Mouse (Mus musculus): ENCODE data around the gene Btg1-ps2. TPM values are rescaled to one million over a fixed set of nuclear protein-coding genes. Genes with fewer than 3 reads are reported as not detected.
A peak's percentile ranks its signal among the peaks of the same experiment; 100 is the strongest.
"Not testable (repeated sequence)": the region's sequence is repeated elsewhere in the genome, so short reads cannot be mapped to it uniquely, and the experiment has no call there.

The Btg1-ps2 gene
- not detected in 2 replicates for polyA plus RNA-seq (2015; fragmentation: Nextera tagmentation; extraction: Ambion mirVana)

GRCm38 (mm10) chrX:38043014-38043413, at the start of gene Btg1-ps2:
Btg1-ps2 (minus strand) TSS chrX:38043114.
- not testable (repeated sequence) for H3K36me3 ChIP-seq; H3K4me3 ChIP-seq; H3K9ac ChIP-seq; H3K9me3 ChIP-seq; H3K27me3 ChIP-seq; H3K4me2 ChIP-seq (replicated peaks); ATAC-seq (ENCODE audit: low FRiP score, low read depth); H3K4me1 ChIP-seq; H3K27ac ChIP-seq

GRCm38 (mm10) chrX:38085041-38085440, 42.1 kb upstream of the Btg1-ps2 start, which contains the start of gene Rhox11:
Rhox11 (minus strand) TSS chrX:38085141.
- Histone ChIP-seq H3K9ac (no peak within 1 kb of the TSS), H3K4me1 (no peaks in the 10 kb centered on the region), H3K27me3 (no peaks in the 10 kb centered on the region), H3K4me2 (replicated peaks) (0 out of 2 replicates have a peak within 1 kb of the TSS, but pooled peaks have one; percentile 11), H3K36me3 (no peaks in the 10 kb centered on the region), H3K9me3 (no peaks in the 10 kb centered on the region), H3K4me3 (no peak within 1 kb of the TSS), H3K27ac (no peak within 1 kb of the TSS)
- 83% methylated on average over 9 of the region's 9 CpGs for WGBS
- ATAC-seq (ENCODE audit: low FRiP score, low read depth) = no peak

- no peaks in the 10 kb centered on the region for H3K4me1 ChIP-seq
- H3K9ac ChIP-seq = no peak overlapping the region
- no peaks in the 10 kb centered on the region for H3K36me3 ChIP-seq
- no peaks in the 10 kb centered on the region for H3K27me3 ChIP-seq
- no peak for ATAC-seq (ENCODE audit: low FRiP score, low read depth)
- no peak overlapping the region for H3K4me3 ChIP-seq
- 18% methylated on average over 12 of the region's 12 CpGs for WGBS
- H3K27ac ChIP-seq = no peak overlapping the region
- H3K9me3 ChIP-seq = no peaks in the 10 kb centered on the region
- 0 out of 2 replicates have a peak overlapping the region, but pooled peaks have one; percentile 11 for H3K4me2 ChIP-seq (replicated peaks)
These were observed 41.3 kb upstream of the Btg1-ps2 start for GRCm38 (mm10) chrX:38084226-38084625.

- Histone ChIP-seq H3K4me2 (replicated peaks) (no peak within 1 kb of the TSS), H3K36me3 (no peaks in the 10 kb centered on the region), H3K27ac (no peak within 1 kb of the TSS), H3K9ac (no peak within 1 kb of the TSS), H3K4me1 (no peaks in the 10 kb centered on the region), H3K9me3 (no peaks in the 10 kb centered on the region), H3K27me3 (no peaks in the 10 kb centered on the region), H3K4me3 (no peak within 1 kb of the TSS)
- 86% methylated on average over 11 of the region's 11 CpGs for WGBS
- ATAC-seq (ENCODE audit: low FRiP score, low read depth) = no peak
These were observed 23.3 kb upstream of the Btg1-ps2 start, which contains the start of gene Rhox10 for GRCm38 (mm10) chrX:38066175-38066574. Rhox10 (plus strand) TSS chrX:38066475.

GRCm38 (mm10) chrX:38061544-38061943, 18.6 kb upstream of the Btg1-ps2 start:
- Histone ChIP-seq H3K9me3 (no peaks in the 10 kb centered on the region), H3K9ac (no peak overlapping the region), H3K27ac (no peak overlapping the region), H3K4me3 (no peak overlapping the region), H3K4me1 (no peaks in the 10 kb centered on the region), H3K27me3 (no peaks in the 10 kb centered on the region), H3K36me3 (no peaks in the 10 kb centered on the region), H3K4me2 (replicated peaks) (no peak overlapping the region)
- no peak for ATAC-seq (ENCODE audit: low FRiP score, low read depth)
- 0% methylated on average over 1 of the region's 1 CpGs for WGBS

GRCm38 (mm10) chrX:38039666-38040065, 3.2 kb downstream of the Btg1-ps2 start:
- no peaks in the 10 kb centered on the region for H3K4me1 ChIP-seq
- no peaks in the 10 kb centered on the region for H3K36me3 ChIP-seq
- 95% methylated on average over 5 of the region's 5 CpGs for WGBS
- no peak overlapping the region for H3K4me3 ChIP-seq
- no peak for ATAC-seq (ENCODE audit: low FRiP score, low read depth)
- H3K9ac ChIP-seq = no peak overlapping the region
- no peaks in the 10 kb centered on the region for H3K9me3 ChIP-seq
- H3K27me3 ChIP-seq = no peaks in the 10 kb centered on the region
- H3K27ac ChIP-seq = no peak overlapping the region
- no peak overlapping the region for H3K4me2 ChIP-seq (replicated peaks)

GRCm38 (mm10) chrX:38033841-38034240, 9.1 kb downstream of the Btg1-ps2 start:
- H3K27ac ChIP-seq = no peak overlapping the region
- H3K4me2 ChIP-seq (replicated peaks) = no peak overlapping the region
- WGBS = 56% methylated on average over 2 of the region's 2 CpGs
- H3K27me3 ChIP-seq = no peaks in the 10 kb centered on the region
- no peaks in the 10 kb centered on the region for H3K4me1 ChIP-seq
- H3K9ac ChIP-seq = no peak overlapping the region
- H3K36me3 ChIP-seq = no peaks in the 10 kb centered on the region
- no peaks in the 10 kb centered on the region for H3K9me3 ChIP-seq
- H3K4me3 ChIP-seq = no peak overlapping the region
- no peak for ATAC-seq (ENCODE audit: low FRiP score, low read depth)

- H3K9ac ChIP-seq; H3K4me2 ChIP-seq (replicated peaks); H3K4me1 ChIP-seq; H3K9me3 ChIP-seq; H3K27me3 ChIP-seq; ATAC-seq (ENCODE audit: low FRiP score, low read depth); H3K36me3 ChIP-seq; H3K4me3 ChIP-seq; H3K27ac ChIP-seq: not testable (repeated sequence)
These were observed 24.3 kb downstream of the Btg1-ps2 start, which contains the start of gene Btg1-ps1 for GRCm38 (mm10) chrX:38018597-38018996. Btg1-ps1 (minus strand) TSS chrX:38018815.

GRCm38 (mm10) chrX:38008756-38009155, 34.2 kb downstream of the Btg1-ps2 start:
- ATAC-seq (ENCODE audit: low FRiP score, low read depth) = no peak

More at GRCm38 (mm10) chrX:38008756-38009155, 34.2 kb downstream of the Btg1-ps2 start:
- H3K27ac ChIP-seq = no peak overlapping the region
- H3K36me3 ChIP-seq = no peaks in the 10 kb centered on the region
- H3K4me3 ChIP-seq = no peak overlapping the region
- no peaks in the 10 kb centered on the region for H3K4me1 ChIP-seq
- H3K4me2 ChIP-seq (replicated peaks) = no peak overlapping the region
- no peaks in the 10 kb centered on the region for H3K27me3 ChIP-seq
- no peak overlapping the region for H3K9ac ChIP-seq
- 66% methylated on average over 2 of the region's 2 CpGs for WGBS
- no peaks in the 10 kb centered on the region for H3K9me3 ChIP-seq

Other genes with a start within 250 kb of the Btg1-ps2 start
- 0.89 and 0.94 TPM in 2 replicates for gene Rhox5, start 238.3 kb downstream of the Btg1-ps2 start, polyA plus RNA-seq (2015; fragmentation: Nextera tagmentation; extraction: Ambion mirVana)
- gene Rhox6, start 216.2 kb downstream of the Btg1-ps2 start, polyA plus RNA-seq (2015; fragmentation: Nextera tagmentation; extraction: Ambion mirVana) = not detected in 2 replicates
- not detected in 2 replicates for gene Rhox7a, start 211.4 kb downstream of the Btg1-ps2 start, polyA plus RNA-seq (2015; fragmentation: Nextera tagmentation; extraction: Ambion mirVana)
- not detected in 2 replicates for gene Rhox8, start 164.2 kb downstream of the Btg1-ps2 start, polyA plus RNA-seq (2015; fragmentation: Nextera tagmentation; extraction: Ambion mirVana)
- gene Rhox7b, start 145.9 kb downstream of the Btg1-ps2 start, polyA plus RNA-seq (2015; fragmentation: Nextera tagmentation; extraction: Ambion mirVana) = not detected in 2 replicates
- gene Rhox9, start 141.3 kb downstream of the Btg1-ps2 start, polyA plus RNA-seq (2015; fragmentation: Nextera tagmentation; extraction: Ambion mirVana) = not detected in 2 replicates
- gene Btg1-ps1, start 24.3 kb downstream of the Btg1-ps2 start, polyA plus RNA-seq (2015; fragmentation: Nextera tagmentation; extraction: Ambion mirVana) = not detected in 2 replicates
- gene Rhox10, start 23.4 kb upstream of the Btg1-ps2 start, polyA plus RNA-seq (2015; fragmentation: Nextera tagmentation; extraction: Ambion mirVana) = not detected in 2 replicates
- not detected in 2 replicates for gene Rhox11, start 42.0 kb upstream of the Btg1-ps2 start, polyA plus RNA-seq (2015; fragmentation: Nextera tagmentation; extraction: Ambion mirVana)
- gene Rhox12, start 67.8 kb upstream of the Btg1-ps2 start, polyA plus RNA-seq (2015; fragmentation: Nextera tagmentation; extraction: Ambion mirVana) = not detected in 2 replicates
- gene Rhox13, start 78.1 kb upstream of the Btg1-ps2 start, polyA plus RNA-seq (2015; fragmentation: Nextera tagmentation; extraction: Ambion mirVana) = not detected in 2 replicates
- 3.5 and 3.6 TPM in 2 replicates for gene Zbtb33, start 146.7 kb upstream of the Btg1-ps2 start, polyA plus RNA-seq (2015; fragmentation: Nextera tagmentation; extraction: Ambion mirVana)
- gene Tmem255a, start 209.3 kb upstream of the Btg1-ps2 start, polyA plus RNA-seq (2015; fragmentation: Nextera tagmentation; extraction: Ambion mirVana) = 32.4 and 34.0 TPM in 2 replicates